Mouse (Mus musculus) midbrain, embryonic 13.5 days (tissue): ENCODE data around the gene Foxe1. TPM values are rescaled to one million over a fixed set of nuclear protein-coding genes. Genes with fewer than 3 reads are reported as not detected.
A peak's percentile ranks its signal among the peaks of the same experiment; 100 is the strongest.

ENCODE experiments used
- ATAC-seq: fragments of 200-750 bp; cut with Nextera tagmentation; 2 replicates; pipeline ENCODE4 v1.8.0; 2017; ENCODE audit warnings: mild to moderate bottlenecking, moderate TSS enrichment, moderate library complexity
- H3K27ac ChIP-seq: fragments of 300-500 bp; sonication (generic); 2 replicates; pipeline ENCODE4 v1.5.1; 2015; ENCODE audit warnings: inconsistent platforms, mild to moderate bottlenecking, moderate library complexity
- H3K27me3 ChIP-seq: fragments of 300-500 bp; sonication (generic); 2 replicates; pipeline ENCODE4 v1.6.1; 2015; ENCODE audit warnings: mild to moderate bottlenecking, inconsistent platforms
- H3K36me3 ChIP-seq: fragments of 300-500 bp; sonication (generic); 2 replicates; pipeline ENCODE4 v1.6.1; 2015; ENCODE audit warnings: mild to moderate bottlenecking, inconsistent platforms
- H3K4me1 ChIP-seq: fragments of 300-500 bp; sonication (generic); replicated peaks from 2 replicates; pipeline ENCODE4 v1.6.1; 2015; ENCODE audit warnings: inconsistent platforms
- H3K4me2 ChIP-seq: fragments of 300-500 bp; sonication (generic); replicated peaks from 2 replicates; pipeline ENCODE4 v1.6.1; 2015; ENCODE audit warnings: moderate library complexity, mild to moderate bottlenecking, inconsistent platforms
- H3K4me3 ChIP-seq: fragments of 300-500 bp; sonication (generic); replicated peaks from 2 replicates; pipeline ENCODE4 v1.5.1; 2015; ENCODE audit warnings: mild to moderate bottlenecking, inconsistent platforms
- H3K9ac ChIP-seq: fragments of 300-500 bp; sonication (generic); replicated peaks from 2 replicates; pipeline ENCODE4 v1.6.1; 2015; ENCODE audit warnings: mild to moderate bottlenecking, inconsistent platforms
- H3K9me3 ChIP-seq: fragments of 300-500 bp; sonication (generic); 2 replicates; pipeline ENCODE4 v1.6.1; 2016; ENCODE audit warnings: mild to moderate bottlenecking, inconsistent platforms
- WGBS: fragments of 180-500 bp; shearing (Covaris S2); methylation state at CpG from one replicate; pipeline ENCODE4 v1.1.7; 2015; 5-methylcytosine and 5-hydroxymethylcytosine counted together
- polyA plus RNA-seq: library from polyadenylated mRNA; unstranded; fragments of >200 nt; fragmentation: Nextera tagmentation; extraction: Ambion mirVana; gene quantifications from 2 replicates; pipeline ENCODE4 v1.2.1, GENCODE M21; 2015

Foxe1 gene
- polyA plus RNA-seq, 1 experiment from 2014 or later: not detected

DNA sequence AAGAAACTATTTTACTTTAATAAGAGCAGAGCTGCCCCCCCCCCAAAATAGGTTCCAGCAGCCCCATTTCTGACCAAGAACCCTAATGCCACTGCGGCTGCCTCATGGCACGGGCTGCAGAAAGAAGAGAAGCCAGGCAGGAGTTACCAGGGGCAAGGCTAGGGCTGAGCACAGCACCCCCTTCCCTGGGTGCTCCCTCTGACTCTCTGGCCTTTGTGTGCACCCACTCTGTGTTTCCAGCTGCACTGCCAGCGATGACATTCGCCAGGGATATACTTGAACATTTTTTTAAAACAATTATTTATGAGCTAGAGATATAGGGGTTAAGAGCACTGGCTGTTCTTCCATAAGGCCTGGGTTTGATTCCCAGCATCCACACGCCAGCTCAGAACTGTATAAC is 6.1 kb downstream of the Foxe1 start:
- WGBS: 42% methylated on average over 5 of the region's 5 CpGs
- no peaks in the 10 kb centered on the region for H3K36me3 ChIP-seq
- peaks cover 90% of the 10 kb centered on the region for H3K27me3 ChIP-seq
- no peak overlapping the region for H3K4me3 ChIP-seq
- H3K9me3 ChIP-seq: no peaks in the 10 kb centered on the region
- H3K4me2 ChIP-seq: no peak overlapping the region
- H3K27ac ChIP-seq: no peak overlapping the region
- peaks cover 7% of the 10 kb centered on the region for H3K4me1 ChIP-seq
- H3K9ac ChIP-seq: no peak overlapping the region
- no peak for ATAC-seq

DNA sequence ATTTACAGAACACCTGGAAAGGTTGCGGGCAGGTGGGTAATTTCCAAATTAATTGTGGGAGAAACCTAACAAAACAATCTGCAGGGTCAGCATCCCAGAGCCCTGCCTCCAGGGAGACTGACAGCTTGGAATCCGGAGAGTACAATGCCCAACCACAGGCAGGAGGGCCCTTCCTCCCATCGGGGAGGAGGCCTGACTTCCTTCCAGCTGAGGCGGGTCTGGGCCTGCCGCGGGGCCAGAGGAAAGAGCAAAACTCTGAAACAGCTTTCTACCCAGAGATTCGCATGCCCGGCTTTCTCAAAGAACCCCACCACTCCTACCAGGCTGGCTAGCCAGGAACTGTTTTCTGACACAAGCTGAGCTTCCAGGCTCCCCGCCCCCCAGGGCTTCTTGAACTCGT is 9.6 kb downstream of the Foxe1 start:
- Histone ChIP-seq H3K9me3 (no peaks in the 10 kb centered on the region), H3K4me3 (no peak overlapping the region), H3K36me3 (no peaks in the 10 kb centered on the region), H3K4me2 (no peak overlapping the region), H3K4me1 (no peaks in the 10 kb centered on the region), H3K27ac (no peak overlapping the region), H3K9ac (no peak overlapping the region), H3K27me3 (peaks cover 76% of the 10 kb centered on the region)
- no peak for ATAC-seq
- WGBS: 6% methylated on average over 10 of the region's 10 CpGs

DNA sequence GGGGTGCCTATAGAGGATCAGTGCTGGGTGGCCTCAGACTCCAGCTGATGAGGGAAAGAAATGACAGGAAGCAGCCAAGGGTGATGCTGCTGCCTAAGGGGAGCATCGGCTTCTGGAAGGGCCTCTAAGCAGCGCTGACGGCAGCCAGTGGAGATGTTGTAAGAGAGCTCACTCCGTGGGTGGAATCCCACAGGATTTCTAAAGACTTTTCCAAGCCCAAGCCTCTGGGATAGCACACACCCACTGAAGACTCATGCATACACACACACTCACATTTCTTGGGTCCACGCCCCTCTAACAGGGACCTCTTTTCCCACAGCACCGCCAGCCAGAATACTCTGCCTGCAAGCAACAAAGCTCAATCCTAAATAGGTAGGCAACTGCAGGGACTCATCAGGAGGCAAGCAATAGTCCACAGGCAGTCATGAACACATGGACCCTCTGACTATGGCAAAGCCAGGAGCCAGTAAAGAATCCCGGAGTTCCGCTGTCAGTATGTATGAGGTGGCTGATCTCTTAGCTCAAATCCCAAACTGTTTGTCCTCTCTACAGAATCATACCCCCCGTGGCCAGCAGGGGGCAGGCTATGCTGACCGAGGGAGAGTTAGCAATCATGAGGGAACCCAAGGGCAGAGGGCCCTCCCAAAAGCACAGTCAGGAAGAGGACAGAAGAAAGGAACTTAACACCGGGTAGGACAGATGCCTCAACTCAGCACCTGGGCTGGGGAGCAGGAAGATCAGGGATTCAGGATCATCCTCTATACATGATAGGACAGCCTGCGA is 13.1 kb downstream of the Foxe1 start:
- no peaks in the 10 kb centered on the region for H3K36me3 ChIP-seq
- no peak overlapping the region for H3K27ac ChIP-seq
- 51% methylated on average over 12 of the region's 12 CpGs for whole genome bisulfite sequencing
- no peaks in the 10 kb centered on the region for H3K9me3 ChIP-seq
- H3K27me3 ChIP-seq: peaks cover 41% of the 10 kb centered on the region
- no peak overlapping the region for H3K4me2 ChIP-seq
- H3K4me3 ChIP-seq: no peak overlapping the region
- ATAC-seq: no peak
- no peak overlapping the region for H3K9ac ChIP-seq
- H3K4me1 ChIP-seq: no peaks in the 10 kb centered on the region

DNA sequence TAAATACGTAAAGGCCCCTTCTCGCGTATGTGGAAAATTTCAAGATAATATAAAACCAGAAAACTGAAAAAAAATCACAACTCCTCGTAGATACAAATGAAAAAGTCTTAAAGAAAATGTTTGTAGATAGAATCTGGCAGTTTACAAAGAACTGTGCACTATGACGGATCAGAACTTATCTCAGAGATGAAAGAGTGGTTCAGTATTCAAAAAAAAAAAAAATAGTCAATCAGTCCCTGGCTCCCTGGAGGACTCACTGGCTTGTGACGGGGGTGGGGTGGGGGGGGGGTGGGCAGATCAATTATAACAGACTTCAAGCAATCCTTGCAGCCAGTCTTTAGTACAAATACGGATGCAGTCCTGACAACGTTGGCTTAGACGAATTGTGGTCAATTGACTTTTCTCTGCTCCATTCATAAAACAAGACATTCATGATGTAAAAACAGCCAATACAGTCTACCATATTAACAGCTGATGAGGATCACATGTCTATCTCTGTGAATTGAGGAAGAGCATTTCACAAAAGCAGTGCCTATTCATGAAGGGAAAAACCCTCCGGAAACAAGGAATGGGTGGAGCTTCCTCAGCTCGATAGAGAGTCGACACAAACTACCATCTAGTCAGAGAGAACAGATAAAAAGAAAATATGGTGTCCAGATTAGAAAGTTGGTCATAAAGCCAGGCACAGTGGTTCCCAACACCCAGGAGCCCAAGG is 16.3 kb downstream of the Foxe1 start:
- Histone ChIP-seq H3K4me3 (no peak overlapping the region), H3K27ac (no peak overlapping the region), H3K27me3 (peaks cover 21% of the 10 kb centered on the region), H3K4me1 (no peaks in the 10 kb centered on the region), H3K9me3 (0 out of 2 replicates have a peak, but pooled peaks cover 3% of the 10 kb centered on the region), H3K36me3 (no peaks in the 10 kb centered on the region), H3K4me2 (no peak overlapping the region), H3K9ac (no peak overlapping the region)
- 78% methylated on average over 12 of the region's 12 CpGs for WGBS
- ATAC-seq: no peak

- H3K9me3 ChIP-seq: 0 out of 2 replicates have a peak, but pooled peaks cover 3% of the 10 kb centered on the region
- no peak overlapping the region for H3K9ac ChIP-seq
- H3K4me1 ChIP-seq: no peaks in the 10 kb centered on the region
- H3K27ac ChIP-seq: no peak overlapping the region
- H3K4me2 ChIP-seq: no peak overlapping the region
- no peaks in the 10 kb centered on the region for H3K36me3 ChIP-seq
- ATAC-seq: no peak
- peaks cover 14% of the 10 kb centered on the region for H3K27me3 ChIP-seq
- H3K4me3 ChIP-seq: no peak overlapping the region
- WGBS: 80% methylated on average over 5 of the region's 5 CpGs
These were observed 17.8 kb downstream of the Foxe1 start for GRCm38 (mm10) chr4:46361258-46361657.

DNA sequence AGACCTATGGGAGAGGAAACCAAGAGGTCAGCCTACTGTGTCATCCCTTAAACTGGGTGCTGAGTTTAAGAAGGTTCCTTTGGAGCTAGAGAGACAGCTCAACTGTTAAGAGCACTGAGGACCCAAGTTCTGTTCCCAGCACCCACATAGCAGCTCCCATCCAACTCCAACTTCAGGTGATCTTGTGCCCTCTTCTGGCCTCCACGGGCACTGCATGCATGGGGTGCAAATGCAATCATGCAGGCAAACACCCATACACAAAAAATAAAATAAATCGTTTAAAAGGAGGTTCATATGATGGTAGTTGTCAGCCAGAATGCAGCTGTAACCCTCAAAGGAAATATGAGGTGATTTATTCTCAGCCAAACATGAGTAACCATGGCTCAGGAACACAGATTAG is 21.0 kb downstream of the Foxe1 start:
- Histone ChIP-seq H3K4me3 (no peak overlapping the region), H3K4me2 (no peak overlapping the region), H3K9me3 (0 out of 2 replicates have a peak, but pooled peaks cover 3% of the 10 kb centered on the region), H3K36me3 (no peaks in the 10 kb centered on the region), H3K9ac (no peak overlapping the region), H3K27me3 (peaks cover 10% of the 10 kb centered on the region; the same call in 1 of the 2 replicates), H3K27ac (no peak overlapping the region), H3K4me1 (peaks cover 7% of the 10 kb centered on the region)
- ATAC-seq: no peak
- 83% methylated on average over 2 of the region's 2 CpGs for WGBS

DNA sequence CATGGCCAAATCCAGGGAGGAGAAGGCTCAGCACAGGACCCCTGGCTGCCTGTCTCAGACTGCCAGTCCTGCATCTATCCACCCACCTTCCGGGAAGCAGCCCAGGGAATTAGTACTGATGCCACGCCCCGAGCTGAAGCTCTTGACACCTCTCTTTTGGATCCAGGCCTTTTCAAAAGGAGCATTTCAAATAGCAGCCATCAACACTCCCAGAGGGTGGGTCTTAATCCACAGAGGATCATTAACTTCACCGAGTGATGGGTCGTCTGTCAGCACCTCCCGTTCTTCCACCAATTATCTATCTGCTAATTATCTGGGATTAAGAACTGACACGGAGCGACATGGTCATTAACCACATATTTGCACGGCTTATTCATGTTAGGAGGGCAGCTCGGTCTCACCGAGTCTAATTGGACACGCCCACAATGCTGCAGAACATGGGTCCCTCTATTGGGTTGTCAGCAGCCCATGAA is 24.1 kb downstream of the Foxe1 start:
- peaks cover 23% of the 10 kb centered on the region for H3K27me3 ChIP-seq
- H3K4me1 ChIP-seq: peaks cover 10% of the 10 kb centered on the region
- H3K27ac ChIP-seq: no peak overlapping the region
- 0 out of 2 replicates have a peak, but pooled peaks cover 3% of the 10 kb centered on the region for H3K9me3 ChIP-seq
- no peaks in the 10 kb centered on the region for H3K36me3 ChIP-seq
- no peak overlapping the region for H3K4me3 ChIP-seq
- H3K9ac ChIP-seq: no peak overlapping the region
- peak; percentile 65 for ATAC-seq
- 13% methylated on average over 12 of the region's 12 CpGs for WGBS
- H3K4me2 ChIP-seq: no peak overlapping the region

DNA sequence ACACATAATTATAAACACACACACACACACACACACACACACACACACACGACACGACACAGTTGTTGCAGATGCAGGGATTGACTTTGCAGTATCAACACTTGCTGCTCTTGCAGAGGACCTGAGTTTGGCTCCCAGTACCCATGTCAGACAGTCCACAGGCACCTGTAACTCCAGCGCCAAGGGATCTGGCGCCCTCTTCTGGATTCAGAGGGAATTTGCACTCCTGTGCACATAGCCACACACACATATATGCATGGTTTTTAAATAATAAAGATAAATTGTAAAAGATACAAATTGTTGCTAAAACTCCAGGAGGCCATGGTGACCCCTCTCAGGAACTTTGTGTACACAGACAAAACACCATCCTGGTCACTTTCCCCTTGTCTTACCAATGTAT is 25.7 kb downstream of the Foxe1 start:
- Histone ChIP-seq H3K4me2 (no peak overlapping the region), H3K36me3 (no peaks in the 10 kb centered on the region), H3K27ac (no peak overlapping the region), H3K4me1 (peaks cover 10% of the 10 kb centered on the region), H3K4me3 (no peak overlapping the region), H3K27me3 (peaks cover 31% of the 10 kb centered on the region), H3K9ac (no peak overlapping the region), H3K9me3 (0 out of 2 replicates have a peak, but pooled peaks cover 3% of the 10 kb centered on the region)
- 67% methylated on average over 4 of the region's 4 CpGs for WGBS
- no peak for ATAC-seq

- H3K27ac ChIP-seq: no peak overlapping the region
- H3K4me3 ChIP-seq: no peak overlapping the region
- 60% methylated on average over 6 of the region's 6 CpGs for WGBS
- H3K36me3 ChIP-seq: no peaks in the 10 kb centered on the region
- H3K9me3 ChIP-seq: no peaks in the 10 kb centered on the region
- peaks cover 17% of the 10 kb centered on the region for H3K4me1 ChIP-seq
- H3K27me3 ChIP-seq: peaks cover 28% of the 10 kb centered on the region
- no peak overlapping the region for H3K4me2 ChIP-seq
- ATAC-seq: no peak
- no peak overlapping the region for H3K9ac ChIP-seq
These were observed 27.0 kb downstream of the Foxe1 start for GRCm38 (mm10) chr4:46370406-46370805.

- H3K36me3 ChIP-seq: peaks cover 4% of the 10 kb centered on the region; the same call in 1 of the 2 replicates
- no peak overlapping the region for H3K4me3 ChIP-seq
- no peak overlapping the region for H3K27ac ChIP-seq
- H3K4me2 ChIP-seq: peak overlapping the region; percentile 40
- H3K27me3 ChIP-seq: peaks cover 25% of the 10 kb centered on the region
- peaks cover 17% of the 10 kb centered on the region for H3K4me1 ChIP-seq
- ATAC-seq: peak; percentile 79
- no peak overlapping the region for H3K9ac ChIP-seq
- no peaks in the 10 kb centered on the region for H3K9me3 ChIP-seq
- 4% methylated on average over 19 of the region's 19 CpGs for WGBS
These were observed 27.6 kb downstream of the Foxe1 start for GRCm38 (mm10) chr4:46371030-46371429.

DNA sequence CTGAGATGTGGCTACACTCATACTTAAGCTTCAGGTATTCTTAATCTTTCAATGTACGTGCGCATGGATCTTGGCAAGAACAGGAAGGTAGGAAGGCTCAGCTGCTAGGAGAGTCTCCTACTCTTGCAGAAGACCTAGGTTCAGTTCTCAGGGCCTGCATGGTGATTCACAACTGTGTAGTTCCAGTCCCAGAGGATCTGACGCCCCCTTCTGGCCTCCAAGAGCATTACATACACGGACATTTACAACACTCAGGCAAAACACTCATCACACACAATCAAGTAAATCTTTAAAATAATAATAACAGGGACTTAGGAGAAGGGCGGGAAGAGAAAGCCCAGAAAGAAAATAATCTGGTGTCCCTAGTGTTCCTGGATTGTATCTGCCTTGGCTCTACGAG is 31.0 kb downstream of the Foxe1 start:
- H3K4me3 ChIP-seq: no peak overlapping the region
- peak overlapping the region; percentile 53 for H3K4me2 ChIP-seq
- 0 out of 2 replicates have a peak, but pooled peaks have one; percentile 2 for ATAC-seq
- H3K27ac ChIP-seq: no peak overlapping the region
- H3K4me1 ChIP-seq: peaks cover 9% of the 10 kb centered on the region; the same call in 1 of the 2 replicates
- peaks cover 34% of the 10 kb centered on the region for H3K36me3 ChIP-seq
- no peaks in the 10 kb centered on the region for H3K9me3 ChIP-seq
- peaks cover 20% of the 10 kb centered on the region for H3K27me3 ChIP-seq
- WGBS: 57% methylated on average over 6 of the region's 6 CpGs
- H3K9ac ChIP-seq: no peak overlapping the region

DNA sequence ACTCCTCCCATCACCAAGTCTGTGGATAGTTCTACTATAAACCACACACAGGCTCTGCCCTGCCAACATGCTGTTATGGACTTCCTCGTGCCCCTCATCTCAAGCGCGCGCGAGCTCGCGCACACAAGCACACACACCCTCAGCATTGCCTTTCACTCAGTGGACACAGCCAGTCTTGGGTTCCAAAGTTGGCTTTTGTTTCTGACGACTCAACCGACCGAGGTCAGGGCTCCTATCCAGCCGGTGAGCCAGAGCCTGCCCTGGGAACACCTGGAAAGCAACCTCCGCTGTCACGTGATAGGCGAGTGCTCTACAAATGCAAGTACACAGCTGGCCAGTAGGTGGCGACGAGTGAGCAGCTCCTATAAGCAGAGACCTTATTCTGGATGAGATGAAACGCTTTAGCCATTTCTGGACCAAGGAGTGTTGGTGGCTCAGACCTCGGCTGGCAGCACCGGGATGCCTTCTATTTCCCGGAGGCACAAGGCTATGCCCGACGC is 31.5 kb downstream of the Foxe1 start:
- peaks cover 38% of the 10 kb centered on the region for H3K36me3 ChIP-seq

More for the DNA sequence above, 31.5 kb downstream of the Foxe1 start:
- Histone ChIP-seq H3K4me2 (peak overlapping the region; percentile 53), H3K4me1 (peaks cover 9% of the 10 kb centered on the region; the same call in 1 of the 2 replicates), H3K9me3 (no peaks in the 10 kb centered on the region), H3K27me3 (peaks cover 16% of the 10 kb centered on the region), H3K4me3 (peak overlapping the region; percentile 28), H3K27ac (no peak overlapping the region), H3K9ac (0 out of 2 replicates have a peak overlapping the region, but pooled peaks have one; percentile 1)
- WGBS: 21% methylated on average over 22 of the region's 22 CpGs
- peak; percentile 70 for ATAC-seq
